Mouse (Mus musculus) bone marrow, adult 2 months (tissue): ENCODE results near the gene Cep126.

Source experiments
- CTCF ChIP-seq: fragments of 200-500 bp; IDR thresholded peaks from 2 replicates; pipeline ENCODE4 v1.5.1; 2011; ENCODE audit warnings: low read length, control low read depth; ENCODE audit not compliant: control insufficient read depth, insufficient read depth
- POLR2A ChIP-seq: fragments of 200-500 bp; IDR thresholded peaks from 2 replicates; pipeline ENCODE4 v1.6.1; 2011; ENCODE audit warnings: low read depth, mild to moderate bottlenecking, control low read depth, low read length, borderline replicate concordance; ENCODE audit not compliant: control insufficient read depth

DNA sequence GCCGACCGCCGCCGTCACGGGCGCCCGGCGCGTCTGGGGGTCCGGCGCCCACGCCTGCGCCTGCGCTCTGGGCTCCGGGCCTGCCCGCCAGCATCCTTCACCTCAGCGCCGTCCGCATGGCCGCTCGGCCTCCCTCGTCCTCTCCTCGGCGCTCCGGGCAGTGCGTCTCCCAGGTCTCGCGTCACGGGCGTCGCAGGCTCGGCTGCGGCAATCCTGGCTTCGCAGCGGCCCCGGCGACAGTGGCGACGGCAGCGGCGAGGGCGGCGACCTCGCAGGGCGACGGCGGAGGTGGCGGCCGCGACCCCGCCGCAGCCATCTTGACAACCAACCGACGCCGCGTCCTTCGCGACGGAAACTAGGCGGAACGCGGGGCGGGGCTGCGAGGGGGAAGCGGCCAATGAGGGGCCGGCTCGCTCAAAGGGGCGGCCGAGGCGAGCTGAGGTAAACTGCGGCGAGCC is at the start of gene Cep126:
- TF ChIP-seq CTCF, result no peak
- no peak for TF ChIP-seq POLR2A
